Mouse (Mus musculus) lung, postnatal 0 days (tissue): ENCODE data around the gene Trmt61a.

Experiments
- CTCF ChIP-seq: IDR thresholded peaks from 2 replicates; pipeline ENCODE4 v1.5.1; 2016; ENCODE audit warnings: antibody characterized with exemption, mild to moderate bottlenecking
- EP300 ChIP-seq: IDR thresholded peaks from 2 replicates; pipeline ENCODE4 v1.6.1; 2016; ENCODE audit warnings: antibody characterized with exemption, mild to moderate bottlenecking, control low read depth

DNA sequence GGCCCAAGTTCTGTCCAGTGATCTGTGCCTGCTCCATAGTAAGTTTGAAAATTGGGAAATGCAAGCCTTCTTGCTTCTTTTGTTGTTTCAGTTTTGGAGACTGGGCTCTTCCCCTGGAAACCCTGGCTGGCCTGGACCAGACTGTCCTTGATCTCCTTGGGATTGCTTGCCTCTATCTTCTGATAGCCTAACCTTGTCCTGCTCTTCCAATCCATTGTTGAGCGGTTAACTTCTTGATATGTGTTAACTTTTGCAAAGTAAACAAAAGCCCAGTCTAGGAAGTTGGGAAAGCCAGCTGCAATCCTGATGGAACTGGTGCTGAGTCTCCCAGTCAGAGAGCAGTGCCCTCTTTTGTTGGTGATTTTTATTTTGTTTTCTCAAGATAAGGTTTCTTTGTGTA lies 50.1 kb downstream of the Trmt61a start:
- TF ChIP-seq CTCF = no peak
- TF ChIP-seq EP300 = no peak
